Mouse (Mus musculus): ENCODE results near the gene Actg2.

DNA sequence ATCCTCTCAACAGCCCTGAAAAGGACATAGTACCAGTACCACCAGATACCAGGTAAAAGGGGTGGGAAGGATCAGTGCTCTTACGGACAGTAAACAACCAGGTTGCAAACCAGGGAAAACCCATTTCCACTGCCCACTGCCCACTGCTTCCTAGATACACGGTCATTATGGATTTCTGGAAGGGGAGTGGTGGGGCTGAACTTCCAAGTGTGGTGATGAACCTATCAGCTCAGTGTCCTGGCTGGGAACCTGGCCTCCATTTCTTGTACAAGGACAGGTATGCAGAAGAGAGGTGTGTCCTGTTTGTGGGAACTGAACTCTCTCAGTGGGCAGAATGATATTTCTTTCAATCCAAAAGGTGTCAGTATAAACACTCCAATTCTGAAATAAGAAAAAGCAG lies 47.5 kb upstream of the Actg2 start:
- TF ChIP-seq ZC3H11A (IDR thresholded peaks at IDR 0.05; ENCODE audit: borderline replicate concordance, low read depth, low read length) (no peak), ZNF384 (IDR thresholded peaks at IDR 0.05; ENCODE audit: low read depth, low read length) (no peak), HCFC1 (IDR thresholded peaks at IDR 0.05; ENCODE audit: borderline replicate concordance, insufficient read depth, low read length) (no peak), CHD2 (IDR thresholded peaks at IDR 0.05; ENCODE audit: low read depth, low read length) (no peak), MAFK (IDR thresholded peaks at IDR 0.05; ENCODE audit: insufficient read depth, low read depth, low read length) (no peak)

Measured in ES-E14 (cell line).